Mouse (Mus musculus) midbrain, postnatal 0 days (tissue): ENCODE measurements around the gene Sh2d7. TPM values are rescaled to one million over a fixed set of nuclear protein-coding genes. Genes with fewer than 3 reads are reported as not detected.
A peak's percentile ranks its signal among the peaks of the same experiment; 100 is the strongest.

Experiments used
- ATAC-seq: fragments of 200-750 bp; cut with Nextera tagmentation; 2 replicates; pipeline ENCODE4 v1.8.0; 2017; ENCODE audit warnings: moderate number of reproducible peaks, mild to moderate bottlenecking, moderate TSS enrichment, moderate library complexity; ENCODE audit not compliant: low FRiP score
- DNase-seq: peaks from one replicate; pipeline ENCODE4 v3.0.0-alpha.2; 2015; ENCODE audit warnings: low spot score
- H3K27ac ChIP-seq: fragments of 300-500 bp; sonication (generic); 2 replicates; pipeline ENCODE4 v1.5.1; 2014; ENCODE audit warnings: low read depth, mild to moderate bottlenecking, low read length, mixed read lengths
- H3K27me3 ChIP-seq: fragments of 300-500 bp; sonication (generic); 2 replicates; pipeline ENCODE4 v1.6.1; 2014; ENCODE audit warnings: low read length, control low read depth, mixed read lengths; ENCODE audit not compliant: insufficient read depth
- H3K36me3 ChIP-seq: fragments of 300-500 bp; sonication (generic); 2 replicates; pipeline ENCODE4 v1.6.1; 2014; ENCODE audit warnings: low read length, control low read depth, mixed read lengths; ENCODE audit not compliant: insufficient read depth
- H3K4me1 ChIP-seq: fragments of 300-500 bp; sonication (generic); 2 replicates; pipeline ENCODE4 v1.6.1; 2014; ENCODE audit warnings: mild to moderate bottlenecking, control low read depth, antibody characterized with exemption, low read length, mixed read lengths; ENCODE audit not compliant: insufficient read depth
- H3K4me2 ChIP-seq: fragments of 300-500 bp; sonication (generic); 2 replicates; pipeline ENCODE4 v1.6.1; 2014; ENCODE audit warnings: low read depth, mild to moderate bottlenecking, low read length, mixed read lengths; ENCODE audit not compliant: poor library complexity, severe bottlenecking
- H3K4me3 ChIP-seq: fragments of 300-500 bp; sonication (generic); 2 replicates; pipeline ENCODE4 v1.5.1; 2014; ENCODE audit warnings: low read depth, mild to moderate bottlenecking, low read length, moderate library complexity
- H3K9ac ChIP-seq: fragments of 300-500 bp; sonication (generic); replicated peaks from 2 replicates; pipeline ENCODE4 v1.6.1; 2014; ENCODE audit warnings: mild to moderate bottlenecking, low read length, moderate library complexity, mixed read lengths; ENCODE audit not compliant: poor library complexity, severe bottlenecking
- H3K9me3 ChIP-seq: fragments of 300-500 bp; sonication (generic); 2 replicates; pipeline ENCODE4 v1.6.1; 2016; ENCODE audit warnings: low read length, control low read depth
- CTCF ChIP-seq: IDR thresholded peaks from 2 replicates; pipeline ENCODE4 v1.5.1; 2016; ENCODE audit warnings: antibody characterized with exemption, mild to moderate bottlenecking
- WGBS: fragments of 180-500 bp; shearing (Covaris S2); extraction: QIAGEN DNeasy Blood & Tissue Kit; methylation state at CpG from one replicate; pipeline ENCODE4 v1.1.7; 2014; 5-methylcytosine and 5-hydroxymethylcytosine counted together
- polyA plus RNA-seq: library from polyadenylated mRNA; unstranded; fragments of >200 nt; fragmentation: Nextera tagmentation; extraction: Ambion mirVana; gene quantifications from 2 replicates; pipeline ENCODE4 v1.2.1, GENCODE M21; 2015
- total RNA-seq: library from RNA; depleted of rRNA; stranded (reverse); fragments of >200 nt; gene quantifications from 2 replicates; pipeline ENCODE4 v1.2.3, GENCODE M21; 2014

The Sh2d7 gene
- total and polyA plus RNA-seq, 2 experiments from 2014 or later = 0.09 TPM; not detected in 1

- peak within 1 kb of the TSS; percentile 69 for H3K4me2 ChIP-seq
- peak within 1 kb of the TSS; percentile 82 for H3K4me3 ChIP-seq
- H3K36me3 ChIP-seq = no peaks in the 10 kb centered on the region
- under 1% methylated on average over 57 of the region's 99 CpGs for WGBS
- H3K9me3 ChIP-seq = no peaks in the 10 kb centered on the region
- peak within 1 kb of the TSS; percentile 79 for H3K9ac ChIP-seq
- TF ChIP-seq CTCF = no peak
- peak; percentile 96 for DNase-seq
- H3K4me1 ChIP-seq = peaks cover 8% of the 10 kb centered on the region; the same call in 1 of the 2 replicates
- peak within 1 kb of the TSS; percentile 93 for H3K27ac ChIP-seq
- ATAC-seq = peak; percentile 94
- H3K27me3 ChIP-seq = no peaks in the 10 kb centered on the region
These were observed 37.2 kb upstream of the Sh2d7 start, which contains the start of gene Dmxl2 for GRCm38 (mm10) chr9:54501453-54502110. Gene Dmxl2 (minus strand): TSS chr9:54501626.

- H3K27me3 ChIP-seq = no peaks in the 10 kb centered on the region
- WGBS = 3% methylated on average over 13 of the region's 13 CpGs
- no peak for TF ChIP-seq CTCF
- ATAC-seq (no peak; the same call in 1 of the 2 replicates), DNase-seq (no peak)
- peak overlapping the region; percentile 79 for H3K9ac ChIP-seq
- H3K4me1 ChIP-seq = peaks cover 8% of the 10 kb centered on the region; the same call in 1 of the 2 replicates
- H3K4me2 ChIP-seq = peak overlapping the region; percentile 69
- H3K9me3 ChIP-seq = no peaks in the 10 kb centered on the region
- H3K27ac ChIP-seq = peak overlapping the region; percentile 93
- H3K36me3 ChIP-seq = no peaks in the 10 kb centered on the region
- peak overlapping the region; percentile 82 for H3K4me3 ChIP-seq
These were observed 36.7 kb upstream of the Sh2d7 start for GRCm38 (mm10) chr9:54502111-54502495.

DNA sequence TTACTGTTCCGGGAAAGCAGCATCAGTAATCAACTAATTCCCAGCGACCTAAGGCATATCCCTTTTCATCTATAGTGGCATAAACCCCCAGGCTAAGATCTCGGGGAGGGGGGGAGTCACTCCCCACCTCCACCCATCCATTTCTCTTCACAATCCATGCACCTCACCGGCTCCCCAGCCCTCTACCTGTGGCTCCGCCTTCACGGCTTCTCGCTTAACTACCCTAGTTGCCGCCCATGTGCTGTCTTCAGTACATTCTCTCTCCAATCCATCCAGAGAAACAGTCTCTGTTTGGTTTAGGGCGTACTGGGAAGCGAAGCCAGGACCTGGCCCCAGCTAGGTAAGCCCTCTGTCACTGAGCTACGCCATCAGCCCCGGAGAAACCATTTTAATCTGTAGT lies 35.9 kb upstream of the Sh2d7 start:
- Histone ChIP-seq H3K9ac (peak overlapping the region; percentile 42; the same call in 1 of the 2 replicates), H3K9me3 (no peaks in the 10 kb centered on the region), H3K4me2 (peak overlapping the region; percentile 69), H3K36me3 (no peaks in the 10 kb centered on the region), H3K4me3 (peak overlapping the region; percentile 82), H3K27me3 (no peaks in the 10 kb centered on the region), H3K27ac (no peak overlapping the region), H3K4me1 (peaks cover 8% of the 10 kb centered on the region; the same call in 1 of the 2 replicates)
- ATAC-seq (no peak), DNase-seq (no peak)
- 14% methylated on average over 12 of the region's 12 CpGs for WGBS
- no peak for TF ChIP-seq CTCF

DNA sequence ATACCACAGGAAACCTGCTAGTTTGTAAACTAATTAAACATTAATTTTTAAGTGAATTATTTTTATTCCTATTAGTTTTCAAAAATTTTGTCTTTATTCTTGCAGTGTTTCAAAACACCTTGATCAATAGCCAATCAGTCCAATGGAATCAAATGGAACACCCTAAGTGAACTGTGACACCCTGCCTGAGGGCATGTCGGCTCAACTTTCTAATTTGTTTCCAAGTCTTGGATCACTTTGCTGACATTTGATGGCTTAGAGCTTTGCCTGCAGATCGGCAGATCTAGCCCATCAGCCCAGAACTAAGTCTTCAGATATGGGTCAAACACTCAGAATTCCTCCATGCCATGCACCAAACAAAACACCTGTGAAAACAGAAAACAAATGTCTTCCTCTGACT lies 22.8 kb upstream of the Sh2d7 start:
- Histone ChIP-seq H3K27me3 (no peaks in the 10 kb centered on the region), H3K36me3 (no peaks in the 10 kb centered on the region), H3K4me3 (no peak overlapping the region), H3K9ac (no peak overlapping the region), H3K27ac (no peak overlapping the region), H3K9me3 (no peaks in the 10 kb centered on the region), H3K4me1 (no peaks in the 10 kb centered on the region), H3K4me2 (no peak overlapping the region)
- no peak for ATAC-seq
- 83% methylated on average over 2 of the region's 2 CpGs for WGBS
- no peak for TF ChIP-seq CTCF
- DNase-seq = no peak

DNA sequence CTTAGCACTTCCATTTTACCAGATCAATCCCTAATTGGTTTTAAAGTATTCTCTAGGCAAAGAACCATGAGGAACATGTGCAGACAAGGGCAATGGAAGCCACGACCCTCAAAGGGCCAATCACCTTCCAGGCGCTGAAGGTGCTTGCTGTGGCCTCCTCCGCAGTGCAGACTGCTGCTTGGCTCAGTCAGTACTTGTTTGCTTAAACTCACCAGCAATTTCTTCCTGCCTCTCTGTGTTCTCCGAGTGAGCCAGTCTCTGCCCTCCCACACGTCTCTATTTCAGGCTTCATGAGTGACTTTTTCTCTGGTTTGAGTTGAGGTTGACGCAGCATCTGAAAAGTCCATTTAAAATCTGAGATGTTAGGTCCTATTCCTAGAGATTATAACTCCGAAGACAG lies 19.9 kb upstream of the Sh2d7 start:
- H3K27ac ChIP-seq = no peak overlapping the region
- no peaks in the 10 kb centered on the region for H3K4me1 ChIP-seq
- no peak overlapping the region for H3K9ac ChIP-seq
- H3K4me2 ChIP-seq = no peak overlapping the region
- ATAC-seq (no peak), DNase-seq (no peak)
- no peaks in the 10 kb centered on the region for H3K9me3 ChIP-seq
- no peaks in the 10 kb centered on the region for H3K27me3 ChIP-seq
- no peaks in the 10 kb centered on the region for H3K36me3 ChIP-seq
- H3K4me3 ChIP-seq = no peak overlapping the region
- TF ChIP-seq CTCF = no peak
- 76% methylated on average over 7 of the region's 7 CpGs for WGBS

DNA sequence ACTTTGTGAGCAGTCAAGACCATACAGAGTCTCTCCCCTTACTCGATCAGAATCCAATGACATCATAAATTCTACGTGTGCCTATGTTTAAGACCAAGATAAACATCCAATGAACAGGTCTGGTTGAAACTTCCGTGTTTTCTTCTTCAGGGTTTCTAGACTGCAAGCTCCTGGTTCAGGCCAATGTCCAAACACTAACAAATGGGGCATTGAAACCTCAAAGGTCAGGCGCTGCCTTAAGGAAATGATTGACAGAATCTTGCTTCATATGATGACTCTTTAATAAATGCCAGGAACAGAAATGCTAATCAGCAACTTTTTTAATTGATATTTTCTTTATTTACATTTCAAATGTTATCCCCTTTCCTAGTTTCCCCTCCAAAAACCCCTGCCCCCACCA lies 18.5 kb upstream of the Sh2d7 start:
- TF ChIP-seq CTCF = no peak
- Histone ChIP-seq H3K9ac (no peak overlapping the region), H3K4me2 (no peak overlapping the region), H3K27me3 (no peaks in the 10 kb centered on the region), H3K4me1 (no peaks in the 10 kb centered on the region), H3K36me3 (no peaks in the 10 kb centered on the region), H3K9me3 (no peaks in the 10 kb centered on the region), H3K4me3 (no peak overlapping the region), H3K27ac (no peak overlapping the region)
- 95% methylated on average over 4 of the region's 4 CpGs for WGBS
- DNase-seq (no peak), ATAC-seq (no peak)
